In genomic region chrX:61722281-61723028, GRCm38 (mm10) we compare ENCODE assay signal across 8 mouse cellular contexts. TPM values are rescaled to one million over a fixed set of nuclear protein-coding genes. Genes with fewer than 3 reads are reported as not detected.
DNase-seq lines count a peak whose midpoint lies in the region; ATAC-seq lines count a peak whose summit lies in the region.

No protein-coding gene starts in this region.

- no peak overlapping the region for H3K27ac ChIP-seq in kidney, embryonic 15.5 days
- no peak overlapping the region for H3K27ac ChIP-seq in embryonic facial prominence, embryonic 14.5 days (replicated peaks; ENCODE audit: low read depth, low read length)
- H3K27ac ChIP-seq in intestine, embryonic 16.5 days (ENCODE audit: low read length) = no peak overlapping the region
- H3K27ac ChIP-seq in midbrain, embryonic 12.5 days (replicated peaks) = no peak overlapping the region

- no peak overlapping the region for H3K9ac ChIP-seq in kidney, embryonic 15.5 days
- no peak overlapping the region for H3K9ac ChIP-seq in embryonic facial prominence, embryonic 14.5 days (ENCODE audit: low read depth, low read length)
- H3K9ac ChIP-seq in intestine, embryonic 16.5 days (ENCODE audit: low read depth, low read length) = no peak overlapping the region
- H3K9ac ChIP-seq in midbrain, embryonic 12.5 days (replicated peaks) = no peak overlapping the region

- DNase-seq in kidney, postnatal 14 days = no peak
- peak; percentile 52 for DNase-seq in ZHBTc4 (ENCODE audit: low read depth, low spot score)
- DNase-seq in embryonic facial prominence, embryonic 14.5 days (ENCODE audit: low spot score) = no peak
- no peak for DNase-seq in urinary bladder, adult 18-20 months (ENCODE audit: low spot score in 2 of 2)
- no peak for DNase-seq in adrenal gland, adult 8-10 months

- no peaks in the 10 kb centered on the region for H3K27me3 ChIP-seq in kidney, embryonic 15.5 days
- no peaks in the 10 kb centered on the region for H3K27me3 ChIP-seq in embryonic facial prominence, embryonic 14.5 days (replicated peaks; ENCODE audit: control insufficient read depth, insufficient read depth, low read length)
- H3K27me3 ChIP-seq in intestine, embryonic 16.5 days (replicated peaks; ENCODE audit: control insufficient read depth, insufficient read depth, low read length) = no peaks in the 10 kb centered on the region
- H3K27me3 ChIP-seq in midbrain, embryonic 12.5 days = no peaks in the 10 kb centered on the region

- no peaks in the 10 kb centered on the region for H3K4me1 ChIP-seq in kidney, embryonic 15.5 days
- H3K4me1 ChIP-seq in embryonic facial prominence, embryonic 14.5 days (ENCODE audit: control insufficient read depth, insufficient read depth, low read length) = no peaks in the 10 kb centered on the region
- H3K4me1 ChIP-seq in intestine, embryonic 16.5 days (ENCODE audit: control insufficient read depth, insufficient read depth, low read length) = no peaks in the 10 kb centered on the region
- H3K4me1 ChIP-seq in midbrain, embryonic 12.5 days = 0 out of 2 replicates have a peak, but pooled peaks cover 3% of the 10 kb centered on the region

- no peaks in the 10 kb centered on the region for H3K36me3 ChIP-seq in kidney, embryonic 15.5 days
- H3K36me3 ChIP-seq in embryonic facial prominence, embryonic 14.5 days (ENCODE audit: control insufficient read depth, insufficient read depth, low read length) = no peaks in the 10 kb centered on the region
- H3K36me3 ChIP-seq in intestine, embryonic 16.5 days (ENCODE audit: control insufficient read depth, insufficient read depth, low read length) = no peaks in the 10 kb centered on the region
- no peaks in the 10 kb centered on the region for H3K36me3 ChIP-seq in midbrain, embryonic 12.5 days

- ATAC-seq in kidney, embryonic 15.5 days (replicated peaks; ENCODE audit: low FRiP score) = peak; percentile 84
- no peak for ATAC-seq in embryonic facial prominence, embryonic 14.5 days (ENCODE audit: low read depth)
- ATAC-seq in intestine, embryonic 16.5 days = peak; percentile 74
- ATAC-seq in midbrain, embryonic 12.5 days (ENCODE audit: low FRiP score, low read depth) = peak; percentile 85

- no peaks in the 10 kb centered on the region for H3K9me3 ChIP-seq in kidney, embryonic 15.5 days (replicated peaks)
- H3K9me3 ChIP-seq in embryonic facial prominence, embryonic 14.5 days (ENCODE audit: control insufficient read depth, low read length) = no peaks in the 10 kb centered on the region
- H3K9me3 ChIP-seq in intestine, embryonic 16.5 days (ENCODE audit: control insufficient read depth, low read length) = no peaks in the 10 kb centered on the region
- H3K9me3 ChIP-seq in midbrain, embryonic 12.5 days = no peaks in the 10 kb centered on the region

- H3K4me3 ChIP-seq in kidney, embryonic 15.5 days (replicated peaks) = peak overlapping the region; percentile 18
- no peak overlapping the region for H3K4me3 ChIP-seq in embryonic facial prominence, embryonic 14.5 days (ENCODE audit: low read depth, low read length)
- peak overlapping the region; percentile 16 for H3K4me3 ChIP-seq in intestine, embryonic 16.5 days (ENCODE audit: low read length)
- no peak overlapping the region for H3K4me3 ChIP-seq in midbrain, embryonic 12.5 days

- peak overlapping the region; percentile 43 for H3K4me2 ChIP-seq in kidney, embryonic 15.5 days
- H3K4me2 ChIP-seq in embryonic facial prominence, embryonic 14.5 days (ENCODE audit: low read depth, low read length) = peak overlapping the region; percentile 37
- H3K4me2 ChIP-seq in intestine, embryonic 16.5 days (ENCODE audit: low read depth, low read length) = peak overlapping the region; percentile 42
- peak overlapping the region; percentile 30 for H3K4me2 ChIP-seq in midbrain, embryonic 12.5 days (replicated peaks)

- 32% methylated on average over 12 of the region's 12 CpGs for WGBS in kidney, embryonic 15.5 days
- WGBS in embryonic facial prominence, embryonic 14.5 days = 35% methylated on average over 12 of the region's 12 CpGs
- 27% methylated on average over 12 of the region's 12 CpGs for WGBS in intestine, embryonic 16.5 days
- WGBS in midbrain, embryonic 12.5 days = 32% methylated on average over 12 of the region's 12 CpGs

RNA-seq across cellular contexts. Expression of gene Ldoc1, which starts 13.2 kb away (rescaled TPM):
- polyA plus RNA-seq in kidney, embryonic 15.5 days (2015; fragmentation: Nextera tagmentation; extraction: Ambion mirVana) = 0.87 and 1.8 TPM in 2 replicates
- polyA plus RNA-seq in embryonic facial prominence, embryonic 14.5 days (2014; fragmentation: Nextera tagmentation; extraction: Ambion mirVana) = 0.53 and 0.83 TPM in 2 replicates
- polyA plus RNA-seq in intestine, embryonic 16.5 days (2015; fragmentation: Nextera tagmentation; extraction: Ambion mirVana) = 0.60 and 0.61 TPM in 2 replicates
- 0.88 and 1.1 TPM in 2 replicates for polyA plus RNA-seq in midbrain, embryonic 12.5 days (2016; fragmentation: Nextera tagmentation; extraction: Ambion mirVana)
- 1 to 10 TPM; 2.0 to 3.7 (median 3.0) TPM for total RNA-seq in adrenal gland, adult 8-10 months (2022)

Comparison
In these comparisons a context has a peak if more than half of its experiments do, and no peak if none do; other contexts are left out.
1. H3K4me3 ChIP-seq: peak in kidney, embryonic 15.5 days (single experiment) and intestine, embryonic 16.5 days (single experiment); none in embryonic facial prominence, embryonic 14.5 days (single experiment) and midbrain, embryonic 12.5 days (single experiment).
2. Peak in every context shown above with its lines, with median percentiles within 50 percentile points of each other: H3K4me2 ChIP-seq.